Comparison of ENCODE assay signal across 5 mouse cellular contexts in genomic region chr16:16522869-16523268, GRCm38 (mm10).
DNase-seq lines count a peak whose midpoint lies in the region; TF ChIP-seq lines count a peak whose summit lies in the region.
"Not testable (repeated sequence)": the region's sequence is repeated elsewhere in the genome, so short reads cannot be mapped to it uniquely, and the experiment has no call there.

No protein-coding gene starts in this region.

- peak overlapping the region; percentile 8; the same call in 1 of the 2 replicates for H3K27ac ChIP-seq in gastrocnemius, adult 2 months
- not testable (repeated sequence) for H3K27ac ChIP-seq in kidney, adult 2 months (ENCODE audit: insufficient read depth, low read depth, low read length)

- not testable (repeated sequence) for H3K36me3 ChIP-seq in E14TG2a.4 (ENCODE audit: insufficient read depth, low read length); kidney, adult 2 months (ENCODE audit: control insufficient read depth, insufficient read depth, low read length)

- intact Hi-C loops in gastrocnemius, adult 2 months (cut with DNase I): not testable (repeated sequence)

- H3K9me3 ChIP-seq in E14TG2a.4 (ENCODE audit: low read length): not testable (repeated sequence)

- DNase-seq in ES-CJ7 (ENCODE audit: low read depth, low spot score) (peak; percentile 76), R1 (ENCODE audit: low read depth, low spot score) (peak; percentile 82)
- DNase-seq in gastrocnemius, adult 2 months: not testable (repeated sequence)
- DNase-seq in kidney, adult 2 months: peak; percentile 42

- 51% methylated on average over 2 of the region's 2 CpGs for WGBS in kidney, adult 2 months

- TF ChIP-seq POLR2A in kidney, adult 2 months (IDR thresholded peaks at IDR 0.05; ENCODE audit: low read depth, low read length): not testable (repeated sequence)

- TF ChIP-seq CTCF in E14TG2a.4 (conservative IDR thresholded peaks at IDR 0.05; ENCODE audit: low read length); gastrocnemius, adult 2 months (IDR thresholded peaks at IDR 0.05); kidney, adult 2 months (conservative IDR thresholded peaks at IDR 0.05; ENCODE audit: insufficient read depth, insufficient read length, low read depth, low read length): not testable (repeated sequence)

- H3K27me3 ChIP-seq in E14TG2a.4 (ENCODE audit: insufficient read depth, low read length); kidney, adult 2 months (replicated peaks; ENCODE audit: control insufficient read depth, insufficient read depth, low read length): not testable (repeated sequence)

- H3K4me3 ChIP-seq in E14TG2a.4 (replicated peaks; ENCODE audit: low read length): 0 out of 2 replicates have a peak overlapping the region, but pooled peaks have one; percentile 27
- not testable (repeated sequence) for H3K4me3 ChIP-seq in gastrocnemius, adult 2 months; kidney, adult 2 months (ENCODE audit: insufficient read depth, low read depth, low read length)

- H3K4me1 ChIP-seq in E14TG2a.4 (replicated peaks; ENCODE audit: low read depth, low read length): peaks cover 66% of the 10 kb centered on the region
- peaks cover 13% of the 10 kb centered on the region for H3K4me1 ChIP-seq in kidney, adult 2 months (ENCODE audit: control insufficient read depth, insufficient read depth, low read length)
